Mouse (Mus musculus) heart, postnatal 0 days (tissue): Measurements from ENCODE around the gene Adnp.

Experiments used
- CTCF ChIP-seq: IDR thresholded peaks from 2 replicates; pipeline ENCODE4 v1.5.1; 2016; ENCODE audit warnings: antibody characterized with exemption, control low read depth, low read depth
- EP300 ChIP-seq: IDR thresholded peaks from 2 replicates; pipeline ENCODE4 v1.6.1; 2016; ENCODE audit warnings: antibody characterized with exemption, low read depth

GRCm38 (mm10) chr2:168158911-168159711 is 47.8 kb downstream of the Adnp start:
- TF ChIP-seq CTCF (no peak), EP300 (no peak)
